Mouse (Mus musculus): Measurements from ENCODE around the gene Arap1.

DNA sequence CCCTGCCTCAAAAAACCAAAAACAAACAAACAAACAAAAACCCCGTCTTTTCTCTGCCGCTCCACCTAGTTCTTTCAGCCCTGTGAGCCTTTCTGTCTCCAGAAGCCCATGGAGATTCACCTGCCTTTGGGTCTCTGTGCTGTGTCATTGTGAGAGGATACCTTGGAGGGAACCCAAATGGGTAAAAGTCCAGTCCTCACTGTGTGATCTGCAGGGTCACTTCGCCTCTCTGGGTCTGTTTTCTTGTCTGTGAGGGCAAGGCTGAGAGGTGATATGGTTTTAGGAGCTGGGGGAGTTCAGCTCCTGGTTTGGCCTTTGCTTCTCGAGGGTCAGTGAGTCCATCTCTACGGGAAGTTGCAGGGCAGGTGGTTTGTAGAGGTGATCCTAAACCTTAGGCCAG, 21.9 kb upstream of the Arap1 start:
- TF ChIP-seq GATA1 (IDR thresholded peaks at IDR 0.05; ENCODE audit: borderline replicate concordance, low read length), result no peak
- TF ChIP-seq FLI1 (IDR thresholded peaks at IDR 0.05; ENCODE audit: low read length), result no peak

Data from megakaryocyte, embryonic 14.5 days (primary cell).